Mouse (Mus musculus): ENCODE measurements at regions not wholly inside any gene's neighbourhood (a gene's known extent, or its start where the extent isn't known, plus 50 kb on each side); places are given as distances from the start of the nearest gene placed in this dataset.

DNA sequence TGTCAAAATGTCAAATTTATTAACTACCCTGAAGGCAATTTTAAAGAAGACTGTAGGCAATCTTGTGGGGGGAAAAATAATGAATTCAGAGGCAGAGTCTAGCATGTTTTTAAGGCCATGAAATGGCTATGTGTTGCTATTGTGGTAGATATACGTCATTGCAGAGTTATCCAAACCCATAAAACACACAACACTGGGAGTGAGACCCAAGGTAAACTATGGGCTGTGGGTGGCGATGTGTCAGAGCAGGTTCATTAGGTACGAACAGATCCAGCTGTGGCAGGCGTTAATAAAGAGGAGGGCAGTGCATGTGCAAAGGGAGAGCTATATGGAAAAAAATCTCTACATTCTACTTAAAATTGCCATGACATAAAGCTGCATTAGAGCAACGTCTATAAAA is 189.4 kb upstream of the Btg1 start:
- DNase-seq = no peak

- DNase-seq = no peak
Observed at GRCm38 (mm10) chr10:96430142-96430541, 186.7 kb upstream of the Btg1 start.

- no peak for DNase-seq
Observed at GRCm38 (mm10) chr10:96435109-96435508, 181.7 kb upstream of the Btg1 start.

DNA sequence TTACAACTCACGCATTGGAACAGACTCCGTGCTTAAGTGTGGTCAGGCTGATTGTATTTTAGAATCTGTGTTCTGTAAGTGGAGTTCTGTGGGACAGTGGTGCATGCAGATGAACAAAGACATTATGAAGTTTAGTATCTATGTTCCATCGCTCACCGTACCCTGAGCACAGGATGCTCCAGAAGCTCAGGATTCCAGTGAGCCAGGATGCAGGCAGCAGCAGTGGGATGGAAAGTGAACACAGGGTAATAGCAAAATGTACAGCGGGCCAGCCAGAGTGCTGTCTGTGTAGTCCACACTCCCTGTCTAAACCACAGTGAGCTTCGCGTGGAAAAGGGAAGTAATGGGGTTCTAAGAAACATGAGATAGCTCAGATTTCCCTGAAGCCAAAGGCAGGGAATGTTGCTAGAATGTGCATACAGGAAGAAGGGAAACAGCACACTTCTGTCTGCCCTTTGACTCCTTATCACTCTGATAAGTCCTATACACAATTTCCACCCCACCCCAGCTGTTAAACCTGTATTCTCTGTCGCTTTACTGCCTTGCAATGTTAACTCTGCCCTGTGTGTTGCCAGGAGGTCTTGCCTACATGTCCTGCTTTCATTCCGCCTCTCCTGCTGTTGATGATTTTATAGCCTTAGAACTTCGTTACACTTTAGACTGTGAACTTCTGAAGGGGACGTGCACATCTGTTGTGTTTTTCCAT is 178.3 kb upstream of the Btg1 start:
- DNase-seq = no peak

- DNase-seq = no peak
Observed at GRCm38 (mm10) chr10:96442165-96442564, 174.6 kb upstream of the Btg1 start.

- no peak for DNase-seq
Observed at GRCm38 (mm10) chr10:96450266-96450665, 166.5 kb upstream of the Btg1 start.

DNA sequence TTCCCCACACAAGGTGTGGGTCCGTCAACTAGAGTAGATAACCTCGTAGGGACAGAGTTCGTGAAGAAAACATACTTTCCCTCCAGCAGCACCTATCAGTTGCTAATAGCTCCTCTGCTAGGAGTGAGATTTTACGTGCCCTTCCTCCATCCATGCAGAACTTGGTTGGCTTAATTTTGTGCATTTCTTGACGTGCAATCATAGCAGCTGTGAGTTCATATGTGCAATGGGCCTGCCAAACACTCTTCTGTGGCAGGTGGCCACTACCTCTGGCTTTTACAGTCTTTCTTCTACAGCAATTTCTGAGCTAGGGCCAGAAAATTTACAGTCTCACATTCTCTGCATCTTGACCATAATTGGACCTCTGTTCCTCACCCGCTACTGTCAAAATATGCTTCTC is 161.9 kb upstream of the Btg1 start:
- no peak for DNase-seq

DNA sequence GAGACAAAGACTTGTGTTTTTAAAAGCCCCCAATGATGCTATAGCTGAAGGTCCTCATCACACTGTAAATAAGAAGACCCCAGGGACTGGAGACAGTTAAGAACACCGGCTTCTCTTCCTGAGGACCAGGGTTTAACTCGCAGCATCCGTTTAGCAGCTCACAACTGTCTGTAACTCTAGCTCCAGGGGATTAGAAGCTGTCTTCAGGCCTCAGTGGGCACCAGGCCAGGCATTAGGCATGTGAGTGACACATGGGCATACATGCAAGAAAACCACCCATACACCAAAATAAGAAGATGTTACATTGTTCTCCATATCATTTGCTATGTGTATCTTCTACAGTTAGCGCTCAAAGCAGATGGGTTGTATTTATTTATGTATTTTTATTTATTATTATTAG is 158.3 kb upstream of the Btg1 start:
- DNase-seq = no peak

GRCm38 (mm10) chr10:96459186-96459585 is 157.6 kb upstream of the Btg1 start:
- DNase-seq = peak; percentile 56

GRCm38 (mm10) chr10:96460151-96460550 is 156.7 kb upstream of the Btg1 start:
- no peak for DNase-seq

- DNase-seq = no peak
Observed at GRCm38 (mm10) chr10:96460617-96461338, 156.0 kb upstream of the Btg1 start.

DNA sequence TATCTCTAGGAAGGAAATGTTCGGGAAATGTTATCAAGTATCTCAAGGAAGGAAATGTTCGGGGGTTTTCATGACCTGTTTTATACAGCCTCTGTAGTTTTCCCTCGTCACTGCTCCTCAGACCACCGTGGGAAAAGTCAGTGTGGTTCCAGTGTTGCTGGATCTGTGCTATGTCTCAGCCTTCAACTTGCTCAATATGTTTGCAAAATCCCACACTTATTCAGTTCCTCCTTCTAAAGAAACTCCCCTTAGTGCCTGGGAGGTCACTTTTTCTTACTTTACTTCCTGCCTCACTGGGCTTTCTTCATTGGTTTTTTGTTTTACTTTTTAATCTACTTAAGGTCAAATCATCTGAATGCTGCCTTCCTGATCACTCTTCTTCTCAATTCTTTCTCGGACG is 150.8 kb upstream of the Btg1 start:
- no peak for DNase-seq

DNA sequence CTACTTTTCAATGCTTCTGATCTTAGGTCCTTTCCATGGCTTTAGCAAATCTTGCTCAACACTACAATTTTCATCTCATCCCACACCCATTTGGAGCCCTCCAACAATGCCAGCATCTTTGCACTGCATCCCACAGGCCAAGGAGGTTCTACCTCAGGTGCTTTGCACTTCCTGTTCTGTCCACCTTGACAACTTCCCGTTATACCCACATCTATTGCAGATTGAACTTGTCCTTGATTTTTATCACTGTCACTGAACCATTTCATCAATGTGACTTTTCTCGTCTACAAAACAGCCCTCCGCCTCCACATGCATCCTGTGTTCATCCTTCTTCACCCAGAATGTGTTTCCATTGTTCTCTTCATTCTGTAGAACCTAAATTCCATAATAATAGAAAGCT is 150.0 kb upstream of the Btg1 start:
- no peak for DNase-seq

- no peak for DNase-seq
Observed at GRCm38 (mm10) chr10:96467661-96468060, 149.1 kb upstream of the Btg1 start.

DNA sequence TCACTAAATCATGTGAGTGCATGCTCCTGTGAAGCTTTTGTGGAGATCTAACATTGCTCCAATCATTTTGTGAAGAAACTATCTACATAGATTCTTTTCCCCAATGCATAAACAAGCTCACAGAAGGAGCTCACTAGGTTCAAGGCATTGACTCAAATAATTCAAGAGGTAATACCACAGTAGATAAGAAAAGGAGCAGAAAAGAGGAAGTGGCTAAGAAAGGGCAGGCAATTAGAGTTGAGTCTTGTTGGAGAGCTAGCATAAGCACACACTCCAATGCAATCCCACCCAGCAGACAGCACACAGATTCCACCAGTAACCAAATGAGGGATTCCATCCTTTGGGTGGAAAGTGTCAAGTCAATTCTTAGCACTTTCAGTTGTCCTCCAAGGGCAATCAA is 145.3 kb upstream of the Btg1 start:
- DNase-seq = no peak

GRCm38 (mm10) chr10:96479350-96479749 is 137.5 kb upstream of the Btg1 start:
- DNase-seq = no peak

DNA sequence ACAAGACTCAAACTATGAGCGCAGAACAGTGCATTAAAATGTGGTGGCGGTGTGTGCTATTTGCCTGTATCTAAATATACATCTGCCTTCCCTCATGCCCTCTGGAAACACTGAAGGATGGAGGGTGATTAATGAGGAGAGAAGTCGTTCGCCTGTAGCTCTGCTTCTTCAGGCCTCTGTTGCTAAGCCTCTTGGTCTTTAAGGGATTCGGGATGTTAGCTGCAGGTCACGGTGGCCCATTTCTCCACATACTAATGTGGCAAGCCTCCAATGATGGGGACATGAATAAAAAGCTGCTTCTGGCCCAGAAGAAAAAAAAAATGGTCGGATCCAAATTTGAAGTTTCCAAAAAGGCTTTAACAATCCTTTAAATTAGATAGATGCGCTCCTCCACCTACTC is 137.0 kb upstream of the Btg1 start:
- DNase-seq = no peak

- no peak for DNase-seq
Observed at GRCm38 (mm10) chr10:96480453-96481324, 136.1 kb upstream of the Btg1 start.

GRCm38 (mm10) chr10:96481325-96481638 is 135.5 kb upstream of the Btg1 start:
- DNase-seq = no peak

GRCm38 (mm10) chr10:96486724-96487123 is 130.1 kb upstream of the Btg1 start:
- no peak for DNase-seq

- no peak for DNase-seq
Observed at GRCm38 (mm10) chr10:96493706-96494105, 123.1 kb upstream of the Btg1 start.

DNA sequence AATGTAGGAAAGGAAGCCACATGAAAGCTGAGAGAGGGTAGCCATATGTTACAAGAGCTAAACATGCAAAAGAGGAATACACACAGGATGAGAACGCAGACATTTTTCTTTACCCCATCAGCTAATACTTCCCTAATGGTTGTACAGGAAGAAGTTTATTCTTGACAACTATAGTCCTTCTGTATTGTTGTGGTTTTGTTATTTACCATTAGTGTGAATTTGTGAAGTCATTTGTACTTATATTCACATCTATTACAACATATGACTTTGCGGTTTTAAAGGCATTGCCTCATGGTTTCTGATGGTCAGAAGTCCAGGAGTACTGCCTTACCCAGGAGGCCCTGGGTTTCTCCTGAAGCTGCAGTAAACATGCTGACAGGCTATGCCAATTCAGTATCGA is 120.1 kb upstream of the Btg1 start:
- DNase-seq = no peak

GRCm38 (mm10) chr10:96497482-96497881 is 119.3 kb upstream of the Btg1 start:
- no peak for DNase-seq
